Mouse (Mus musculus): ENCODE data around the gene AA467197. TPM values are rescaled to one million over a fixed set of nuclear protein-coding genes. Genes with fewer than 3 reads are reported as not detected.

Gene AA467197
- total RNA-seq, 2 experiments from 2014 or later: 0.41 to 0.60 TPM

Small RNA genes lying within 50 kb of the gene (microRNA-seq; reads per million reads assigned to microRNA genes)
- 7.0 to 9.5 reads per million in 2 experiments for gene Mir147

Other genes with a start within 250 kb of the AA467197 start
- 10 to 100 TPM; 19.7 to 26.3 TPM for gene Slc28a2, start 210.5 kb upstream of the AA467197 start, total RNA-seq (2021)
- gene Gm14085, start 152.0 kb upstream of the AA467197 start, total RNA-seq (2021): under 1 TPM; 0.72 TPM
- 1 to 10 TPM; 3.1 to 3.2 TPM for gene Gatm, start 25.7 kb upstream of the AA467197 start, total RNA-seq (2021)
- 1 to 10 TPM; 7.4 to 7.7 TPM for gene Slc30a4, start 65.7 kb downstream of the AA467197 start, total RNA-seq (2021)
- gene Bloc1s6, start 101.5 kb downstream of the AA467197 start, total RNA-seq (2021): 10 to 100 TPM; 28.8 to 32.3 TPM
- gene Sqor, start 128.3 kb downstream of the AA467197 start, total RNA-seq (2021): 10 to 100 TPM; 50.1 to 58.4 TPM

Data from heart, adult 18-20 months (tissue).